Mouse (Mus musculus) gastrocnemius, postnatal 36 days (tissue): ENCODE data around the gene Ooep. TPM values are rescaled to one million over a fixed set of nuclear protein-coding genes. Genes with fewer than 3 reads are reported as not detected.
A peak's percentile ranks its signal among the peaks of the same experiment; 100 is the strongest.
"Not testable (repeated sequence)": the region's sequence is repeated elsewhere in the genome, so short reads cannot be mapped to it uniquely, and the experiment has no call there.

Experiments used
- DNase-seq, 2 experiments: peaks; one replicate each; pipeline ENCODE4 v3.0.0; 2022
- intact Hi-C: fragments of 180-260 bp; cut with DNase I; formaldehyde crosslinking; loops from one replicate; pipeline ENCODE4 v1.15.1; 2025
- total RNA-seq, 2 experiments: library from RNA; stranded (reverse); gene quantifications; 2 replicates each; pipeline ENCODE4 v1.2.3; 2021

Gene Ooep
- total RNA-seq, 2 experiments from 2014 or later, result not detected

DNA sequence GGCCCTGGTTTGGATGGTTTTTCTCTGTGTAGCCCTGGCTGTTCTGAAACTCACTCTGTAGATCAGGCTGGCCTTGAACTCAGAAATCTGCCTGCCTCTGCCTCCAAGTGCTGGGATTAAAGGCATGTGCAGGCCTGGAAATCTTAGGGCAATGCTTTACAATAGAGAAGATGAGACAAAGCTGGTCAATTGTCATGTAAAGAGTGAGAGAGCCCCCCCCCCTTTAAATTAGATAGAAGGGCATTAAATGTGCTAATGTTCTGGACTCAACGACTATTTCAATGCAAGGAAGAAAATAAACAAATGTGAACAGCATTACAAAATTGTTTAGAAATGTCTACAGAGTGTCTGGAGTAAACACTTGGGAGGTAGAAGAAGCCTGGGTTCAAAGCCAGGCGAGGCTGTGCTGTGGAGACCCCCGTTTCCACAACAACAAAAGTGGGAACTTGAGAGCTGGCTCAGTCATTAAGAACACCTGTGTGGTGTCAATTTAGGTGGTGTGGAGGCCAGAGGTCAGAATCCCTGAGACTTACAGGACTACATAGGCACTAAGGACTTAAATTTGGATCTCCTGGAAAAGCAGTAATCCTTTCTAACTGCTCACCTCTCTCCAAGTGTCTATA is 9.7 kb downstream of the Ooep start:
- no peak for DNase-seq
- intact Hi-C loops, result no loop called here

- intact Hi-C loops, DNase-seq: not testable (repeated sequence)
These were observed 10.6 kb downstream of the Ooep start, which contains the start of gene Dppa5a for GRCm38 (mm10) chr9:78367959-78368358. TSS of gene Dppa5a (minus strand) at chr9:78368177.

GRCm38 (mm10) chr9:78365850-78366544 is 12.5 kb downstream of the Ooep start:
- intact Hi-C loops, result no loop called here
- no peak for DNase-seq

GRCm38 (mm10) chr9:78364701-78365100 is 13.8 kb downstream of the Ooep start:
- DNase-seq, result no peak
- intact Hi-C loops, result no loop called here

DNA sequence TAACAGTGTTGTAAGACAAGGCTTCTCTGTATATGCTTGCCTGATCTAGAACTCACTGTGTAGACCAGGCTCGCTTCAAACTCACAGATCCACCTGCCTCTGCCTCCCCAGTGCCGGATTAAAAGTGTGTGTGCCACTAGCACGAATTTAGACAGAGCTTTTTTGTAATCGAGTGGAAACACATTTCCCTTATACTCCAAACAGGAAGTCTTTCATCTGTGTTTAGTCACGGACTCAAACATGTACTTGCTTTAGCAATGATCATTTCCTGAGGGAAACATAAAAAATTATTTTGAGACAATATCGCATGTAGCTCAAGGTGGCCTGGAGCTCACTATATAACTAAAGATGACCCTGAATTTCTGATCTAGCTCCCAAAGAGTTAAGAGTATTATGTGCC is 15.2 kb downstream of the Ooep start:
- intact Hi-C loops, result no loop called here
- no peak for DNase-seq

DNA sequence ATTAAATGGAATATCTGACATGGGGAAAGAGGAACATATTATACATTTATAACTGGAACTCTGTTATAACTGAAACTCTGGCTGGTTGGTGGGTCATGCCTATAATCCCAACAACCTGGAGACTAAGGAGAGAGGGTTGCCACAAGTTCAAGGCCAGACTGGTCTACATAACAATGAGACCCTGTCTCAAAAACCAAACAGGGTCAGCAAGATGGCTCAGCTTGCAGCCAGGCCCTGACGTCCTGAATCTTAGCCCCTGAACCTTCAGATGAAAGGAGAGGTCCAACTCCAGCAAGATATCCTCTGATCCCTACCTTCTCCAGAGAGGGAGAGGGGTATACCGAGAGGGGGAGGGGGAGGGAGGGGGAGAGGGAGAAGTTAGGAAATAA is 18.0 kb downstream of the Ooep start:
- intact Hi-C loops, result no loop called here
- DNase-seq, result no peak

GRCm38 (mm10) chr9:78359750-78360483 is 18.6 kb downstream of the Ooep start:
- no peak for DNase-seq
- intact Hi-C loops, result loop anchor here (10.0 kb wide), 1 partner anchor 195 kb away; no protein-coding TSS in a partner anchor

GRCm38 (mm10) chr9:78358053-78358452 is 20.5 kb downstream of the Ooep start:
- peak; percentile 17 to 22 for DNase-seq
- intact Hi-C loops, result loop anchor here (10.0 kb wide), 1 partner anchor 197 kb away; no protein-coding TSS in a partner anchor

GRCm38 (mm10) chr9:78355611-78356010 is 22.9 kb downstream of the Ooep start, which contains the start of gene Gsta2:
TSS of gene Gsta2 (minus strand) at chr9:78355788.
- intact Hi-C loops, result loop anchor here (10.0 kb wide), 1 partner anchor 199 kb away; no protein-coding TSS in a partner anchor
- DNase-seq, result no peak

DNA sequence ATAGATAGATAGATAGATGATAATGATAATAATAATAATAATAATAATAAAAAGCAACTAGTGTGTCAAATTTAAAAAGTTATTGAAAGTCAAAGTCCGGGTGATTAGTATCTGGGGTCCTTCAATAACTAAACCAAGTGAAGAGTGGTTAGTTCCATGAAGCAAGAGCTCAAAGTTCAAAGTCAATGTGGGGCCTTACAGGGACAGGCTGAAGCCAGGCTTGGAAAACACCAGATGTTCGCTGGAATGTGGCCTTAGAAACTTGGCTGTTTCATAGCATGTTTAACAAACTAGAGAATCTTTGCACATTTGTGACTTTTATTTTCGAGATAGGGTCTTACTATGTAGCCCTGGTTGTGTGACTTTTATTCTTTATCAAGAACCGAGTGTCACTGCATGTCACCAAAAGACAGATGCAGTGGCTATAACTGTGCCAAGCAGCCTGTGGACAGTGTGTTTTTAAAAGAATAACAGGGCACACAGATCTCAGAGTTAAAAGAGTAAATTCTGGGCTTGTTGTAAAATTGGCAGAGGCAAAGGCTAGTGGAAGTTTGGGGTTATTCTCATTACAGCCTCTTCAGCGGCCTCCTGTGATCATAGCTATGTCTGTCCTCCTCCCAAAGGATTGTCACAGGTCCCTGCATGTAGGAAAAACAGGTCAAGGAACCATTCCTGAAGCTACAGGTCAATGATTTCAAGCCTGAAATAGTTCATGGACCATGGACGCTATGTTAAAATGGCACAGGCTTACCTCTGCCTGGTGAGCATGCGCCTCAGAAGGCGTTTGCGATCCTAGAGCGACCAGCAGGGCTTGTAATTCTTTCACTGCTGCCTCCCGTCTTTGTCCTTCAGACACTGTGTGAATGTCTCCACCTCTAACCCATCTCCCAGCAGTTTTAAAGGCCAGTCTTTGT is 23.6 kb downstream of the Ooep start:
- intact Hi-C loops, result loop anchor here (10.0 kb wide), 1 partner anchor 200 kb away; no protein-coding TSS in a partner anchor
- no peak for DNase-seq

- intact Hi-C loops, result loop anchor here (10.0 kb wide), 1 partner anchor 203 kb away; no protein-coding TSS in a partner anchor
- DNase-seq, result no peak
These were observed 26.9 kb downstream of the Ooep start for GRCm38 (mm10) chr9:78351504-78352220.

DNA sequence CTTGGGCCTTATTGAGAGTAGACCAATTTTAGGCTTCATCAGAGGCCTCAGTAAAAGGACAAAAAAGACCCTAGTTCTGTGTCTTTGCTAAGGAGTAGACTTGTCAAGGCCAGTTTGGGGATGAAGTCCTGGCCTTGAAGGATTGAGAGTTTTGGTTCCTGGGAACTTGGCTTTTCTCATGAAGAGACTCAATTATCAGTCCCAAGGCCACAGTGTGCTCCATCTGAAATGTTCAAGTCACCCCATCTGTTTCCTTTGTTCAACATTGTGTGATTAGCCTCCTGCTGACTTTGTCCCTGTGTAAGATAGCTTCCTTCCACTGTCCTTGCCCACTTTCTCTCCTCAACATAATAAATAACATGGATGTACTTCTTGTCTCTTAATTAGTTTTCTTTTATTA is 28.5 kb downstream of the Ooep start:
- intact Hi-C loops, result loop anchor here (10.0 kb wide), 1 partner anchor 205 kb away; no protein-coding TSS in a partner anchor
- not testable (repeated sequence) for DNase-seq

GRCm38 (mm10) chr9:78349141-78349540 is 29.4 kb downstream of the Ooep start:
- intact Hi-C loops, DNase-seq: not testable (repeated sequence)

- intact Hi-C loops, DNase-seq: not testable (repeated sequence)
These were observed 30.1 kb downstream of the Ooep start for GRCm38 (mm10) chr9:78348206-78349004.

DNA sequence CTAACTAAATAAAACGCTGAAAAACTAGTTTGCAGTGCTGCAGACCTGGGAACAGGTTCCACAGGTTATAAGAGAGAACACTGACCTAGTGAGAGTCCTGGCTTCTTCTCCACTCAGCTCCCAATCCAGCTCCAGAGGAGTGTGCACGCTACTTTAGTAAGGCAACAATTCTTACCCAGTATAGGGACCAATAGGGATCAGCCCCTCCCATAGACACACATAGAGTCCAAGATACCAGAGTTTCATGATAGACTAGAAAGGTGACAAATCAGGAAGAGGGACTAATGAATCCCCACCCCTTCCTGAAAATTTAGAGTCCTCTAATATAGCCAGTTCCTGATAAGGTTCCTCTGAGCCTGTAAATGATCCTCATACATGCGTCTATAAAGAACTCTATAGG is 31.5 kb downstream of the Ooep start:
- DNase-seq, result no peak
- intact Hi-C loops, result no loop called here

GRCm38 (mm10) chr9:78345235-78345634 is 33.3 kb downstream of the Ooep start:
- DNase-seq, intact Hi-C loops: not testable (repeated sequence)

DNA sequence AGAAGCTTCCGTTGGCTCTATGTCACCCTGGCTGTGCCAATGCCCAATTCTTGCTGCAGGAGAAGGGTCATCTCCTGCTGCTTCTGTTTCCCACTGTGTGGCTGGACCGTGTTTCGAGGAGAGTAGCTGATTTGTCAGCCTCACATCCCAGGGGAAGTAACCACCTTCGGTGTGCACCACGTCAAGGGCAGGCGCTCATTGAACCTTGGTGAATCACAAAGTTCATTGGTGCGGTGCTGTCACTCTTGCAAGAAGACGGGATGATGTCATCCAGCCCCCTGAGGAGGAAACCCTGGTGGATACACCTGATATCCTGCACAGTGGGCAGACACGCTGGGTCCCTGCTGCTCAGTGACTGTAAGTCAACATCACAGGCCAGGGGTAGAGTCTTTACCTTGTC is 35.5 kb downstream of the Ooep start:
- DNase-seq, intact Hi-C loops: not testable (repeated sequence)

DNA sequence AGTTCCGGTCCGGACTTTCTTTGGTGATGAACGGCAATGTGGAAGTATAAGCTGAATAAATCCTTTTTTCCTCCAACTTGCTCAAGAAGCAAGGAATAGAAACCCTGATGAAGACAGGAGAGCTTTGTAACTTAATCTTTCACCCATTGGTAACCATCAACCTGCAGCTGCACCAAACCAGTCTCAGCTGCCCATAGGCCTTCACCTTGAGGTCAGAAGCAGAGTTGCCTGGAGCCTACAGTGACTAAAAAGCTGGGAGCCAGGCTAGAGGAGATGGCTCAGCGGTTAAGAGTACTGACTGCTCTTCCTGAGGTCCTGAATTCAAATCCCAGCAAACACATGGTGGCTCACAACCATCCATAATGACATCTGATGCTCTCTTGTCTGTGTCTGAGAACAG is 36.0 kb downstream of the Ooep start:
- intact Hi-C loops, DNase-seq: not testable (repeated sequence)
